Mouse (Mus musculus) urinary bladder, postnatal 4 days (tissue): ENCODE results near the gene Slc6a19.
"Not testable (repeated sequence)": the region's sequence is repeated elsewhere in the genome, so short reads cannot be mapped to it uniquely, and the experiment has no call there.

Source experiments
- DNase-seq, 2 experiments: peaks; one replicate each; pipeline ENCODE4 v3.0.0; 2021 to 2022; ENCODE audit warnings: low spot score in 2 of 2

Slc6a19 gene

DNA sequence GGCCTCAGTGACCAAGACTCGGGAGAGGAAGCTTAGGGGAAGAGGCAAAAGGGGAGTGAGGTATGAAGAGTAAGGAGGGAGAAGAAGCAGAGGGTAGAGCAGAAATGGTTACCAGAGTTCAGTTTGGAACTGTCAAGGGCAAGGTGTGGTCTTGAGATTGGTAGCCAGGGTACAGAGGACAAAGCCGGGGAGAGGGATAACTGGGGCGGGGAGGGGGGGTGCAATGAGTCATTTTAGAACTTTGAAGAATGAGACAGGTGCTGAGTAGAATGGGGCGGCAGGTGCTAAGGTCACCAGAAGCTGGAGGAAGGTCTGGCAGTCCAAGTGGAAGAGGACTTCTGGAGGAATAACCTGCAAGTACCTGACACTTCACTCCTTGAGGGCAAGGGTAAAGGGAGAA lies 8.5 kb upstream of the Slc6a19 start:
- DNase-seq: no peak

DNA sequence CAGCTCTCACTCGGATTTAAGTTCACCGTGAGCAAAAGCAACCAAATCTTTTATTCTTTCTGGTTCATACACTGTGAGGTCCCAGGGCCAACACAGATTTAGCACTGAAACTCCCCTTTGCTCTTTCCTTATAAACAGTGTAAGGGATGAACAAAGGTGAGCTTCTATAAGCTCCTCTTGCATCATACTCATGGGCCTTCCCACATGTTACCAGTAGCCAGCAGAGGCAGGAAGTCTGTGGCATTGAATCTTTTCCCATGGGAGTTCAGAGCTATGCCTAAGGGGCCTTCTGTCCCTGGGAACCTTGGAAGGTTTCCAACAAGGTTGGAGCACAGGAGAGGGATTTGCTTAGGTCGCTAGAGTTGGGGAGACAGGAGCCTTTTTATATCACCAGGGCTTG lies 7.6 kb upstream of the Slc6a19 start:
- no peak for DNase-seq

DNA sequence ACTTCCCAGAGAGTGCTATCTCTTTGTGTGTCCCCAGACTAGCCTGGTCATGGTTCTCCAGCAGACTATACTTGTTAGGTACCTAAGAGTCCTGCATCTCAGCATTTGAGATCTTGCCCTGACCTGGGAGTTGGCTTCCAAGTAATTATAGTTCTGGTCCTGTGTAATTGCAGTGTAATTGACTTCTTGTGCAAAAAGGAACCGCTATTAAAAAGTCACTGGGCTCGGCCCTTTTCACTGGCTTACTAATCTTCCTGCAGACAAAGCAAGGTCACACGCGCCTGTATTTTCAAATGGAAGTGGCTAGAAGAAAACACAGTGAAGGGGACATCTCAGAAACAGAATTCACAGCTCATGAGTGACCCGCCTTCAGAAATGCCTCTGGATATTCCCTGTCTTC lies 7.1 kb upstream of the Slc6a19 start:
- DNase-seq: no peak

DNA sequence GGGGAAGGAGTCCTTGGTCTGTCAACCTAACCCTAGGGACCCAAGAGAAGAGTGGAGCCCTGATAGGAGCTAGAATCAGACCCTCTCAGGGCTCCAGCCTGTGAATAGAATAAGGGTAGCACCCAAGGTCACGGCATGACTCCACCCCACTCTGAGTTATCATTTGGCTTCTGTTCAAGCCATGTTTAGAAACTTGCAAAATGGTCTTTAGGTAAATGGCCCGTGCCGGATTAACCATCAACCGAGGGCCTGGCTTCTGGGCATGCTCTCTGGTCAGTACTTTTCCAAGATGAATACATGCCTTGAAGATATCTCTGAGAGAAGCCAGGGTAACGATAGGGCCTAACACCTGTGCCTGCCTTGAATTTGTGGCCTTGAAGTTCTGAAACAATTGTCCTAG lies 6.6 kb upstream of the Slc6a19 start:
- DNase-seq: no peak

DNA sequence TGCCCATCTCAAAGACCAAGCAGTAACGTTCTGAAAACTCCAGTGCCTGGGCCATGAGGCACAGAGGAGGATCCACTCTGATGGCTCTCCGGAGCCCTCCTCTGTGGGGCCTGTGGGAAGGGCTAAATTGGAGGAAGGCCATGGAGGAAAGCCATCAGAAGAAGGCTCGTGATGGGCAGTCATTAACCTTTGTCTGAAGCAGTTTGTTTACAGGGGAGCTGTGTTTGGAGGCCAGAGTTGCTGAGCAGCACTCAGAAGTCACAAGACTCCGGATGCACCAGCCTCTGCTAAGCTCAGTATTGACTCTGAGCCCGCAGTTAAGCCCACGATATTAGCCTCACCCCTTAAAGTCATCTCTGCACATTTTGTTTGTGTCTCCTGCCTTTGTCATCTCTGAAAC lies 4.8 kb upstream of the Slc6a19 start:
- DNase-seq: no peak

DNA sequence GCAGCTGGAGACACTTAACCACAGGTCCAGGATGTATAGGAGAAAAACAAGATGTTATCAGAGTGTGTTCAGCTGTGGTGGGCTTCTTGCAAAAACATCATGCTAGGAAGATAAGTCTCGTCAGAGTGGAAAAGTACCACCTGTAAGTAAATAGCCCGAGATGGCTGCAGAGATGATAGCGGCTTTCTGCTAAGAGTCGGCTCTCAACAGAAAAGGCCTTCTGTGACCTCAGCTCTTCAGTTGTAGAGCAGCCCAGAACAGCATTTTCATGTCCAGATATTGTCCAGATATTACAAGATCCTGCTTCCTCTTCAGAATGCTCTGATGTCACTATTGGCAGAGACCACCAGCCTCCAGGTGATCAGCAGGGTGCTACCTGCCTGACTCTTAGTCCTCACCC lies 1.2 kb downstream of the Slc6a19 start:
- DNase-seq: not testable (repeated sequence)

DNA sequence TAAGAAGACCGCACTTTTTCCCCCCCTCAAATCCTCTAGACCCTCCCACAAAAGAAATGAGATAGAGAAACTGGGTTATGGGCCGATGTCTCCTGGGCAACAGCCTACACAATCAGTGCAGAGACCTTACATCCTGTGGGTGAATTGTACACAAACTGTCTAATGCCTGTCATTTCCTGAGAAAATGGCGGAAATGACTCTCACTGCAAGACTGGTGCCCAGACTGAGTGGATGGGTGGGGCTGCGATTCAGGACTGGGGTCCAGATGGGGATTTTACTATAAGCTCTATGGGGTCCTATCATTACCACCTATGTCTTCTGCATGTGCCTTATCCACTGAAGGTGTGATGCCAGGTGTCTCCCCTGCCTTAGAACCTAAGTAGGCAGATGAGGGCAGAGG lies 1.9 kb downstream of the Slc6a19 start:
- DNase-seq: no peak

DNA sequence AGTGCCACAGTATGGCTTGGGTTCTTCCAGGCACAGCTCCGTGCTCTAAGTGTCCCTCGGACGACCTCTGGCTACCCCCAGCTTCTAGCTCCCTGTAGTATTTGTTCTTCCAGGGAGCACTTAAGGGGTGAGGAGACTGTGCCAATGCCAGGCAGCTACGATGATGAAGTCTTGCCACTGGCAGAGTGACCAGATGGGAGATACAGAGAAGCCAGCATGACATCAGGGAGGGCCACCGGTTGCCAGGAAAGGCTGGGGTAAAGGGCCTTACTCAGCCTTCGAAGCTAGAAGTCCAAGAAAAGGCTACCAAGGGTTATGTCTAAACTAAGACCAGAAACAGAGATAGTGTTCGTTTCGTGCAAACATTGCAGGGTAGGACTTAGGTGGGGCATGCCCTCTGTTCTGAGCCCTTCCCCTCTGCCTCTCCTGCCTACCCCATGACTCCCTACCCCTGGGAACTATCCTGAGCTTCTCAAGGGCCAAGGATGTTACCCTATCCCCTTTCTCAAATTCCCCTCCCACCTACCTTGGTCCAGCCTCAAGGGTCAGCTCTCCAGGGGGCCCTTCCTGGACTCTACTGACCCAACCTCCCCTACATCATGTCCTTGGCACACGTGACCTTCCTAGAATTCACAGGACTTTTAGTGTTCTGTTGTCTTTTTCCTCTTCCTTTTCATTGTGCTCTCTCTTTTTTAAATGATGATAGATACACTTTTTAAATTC lies 3.3 kb downstream of the Slc6a19 start:
- no peak for DNase-seq

DNA sequence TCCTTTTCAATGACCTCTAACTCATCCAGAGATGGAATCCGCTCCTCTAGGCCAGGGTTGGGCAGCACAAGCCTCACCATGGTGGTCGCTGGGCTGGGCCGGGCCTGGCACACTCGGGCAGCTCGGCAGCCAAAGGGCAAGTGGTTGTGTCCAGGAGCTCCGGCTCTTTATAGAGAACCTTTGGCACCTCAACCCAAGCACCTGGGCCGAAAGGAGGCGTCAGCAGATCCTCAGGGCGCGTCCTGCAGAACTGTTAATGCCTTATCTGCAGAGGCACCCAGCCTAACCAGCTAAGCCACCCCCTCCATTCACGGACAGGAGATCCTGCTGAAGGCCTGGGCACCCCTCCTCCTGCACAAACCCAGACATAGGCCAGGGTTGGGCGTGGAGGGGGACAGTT lies 4.1 kb downstream of the Slc6a19 start:
- no peak for DNase-seq

DNA sequence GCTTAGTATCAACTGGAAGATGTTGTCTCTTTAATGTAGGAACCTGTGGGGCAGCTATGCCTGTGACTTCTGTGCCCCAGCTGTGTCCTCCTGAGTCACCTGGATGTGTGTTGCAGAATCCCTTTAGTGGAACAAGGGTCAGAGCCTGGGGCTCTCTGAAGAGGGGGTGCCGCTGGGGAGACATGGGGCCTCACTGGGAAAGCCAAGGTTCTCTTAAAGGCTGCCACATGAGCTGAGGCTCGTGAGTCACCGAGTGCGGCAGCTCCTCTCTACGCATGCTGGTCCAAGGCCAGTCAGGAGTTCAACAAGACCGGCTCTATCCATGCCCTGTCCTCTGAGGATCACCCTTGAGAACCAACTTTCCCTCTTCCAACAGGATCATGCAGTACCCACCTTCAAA lies 5.0 kb downstream of the Slc6a19 start:
- DNase-seq: no peak

DNA sequence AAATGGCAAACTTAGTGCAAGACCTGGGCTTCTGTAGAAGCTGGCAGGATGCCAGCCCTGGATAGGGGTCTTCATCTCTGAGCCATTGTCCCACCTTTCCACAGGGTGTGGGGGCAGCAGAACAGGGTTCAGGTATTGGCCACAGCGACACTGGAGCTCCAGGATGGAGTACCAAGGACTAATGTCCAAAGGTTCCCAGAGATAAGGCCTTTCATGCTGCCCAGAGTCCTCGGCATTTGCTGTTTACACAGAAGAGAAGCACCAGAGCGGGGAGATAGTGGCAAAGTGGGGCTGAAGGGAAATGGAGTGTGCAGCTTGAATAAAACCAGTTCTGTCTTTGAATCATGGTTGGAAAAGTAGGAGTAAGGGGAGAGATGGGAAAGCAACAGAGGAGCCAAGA lies 8.1 kb downstream of the Slc6a19 start:
- DNase-seq: no peak

DNA sequence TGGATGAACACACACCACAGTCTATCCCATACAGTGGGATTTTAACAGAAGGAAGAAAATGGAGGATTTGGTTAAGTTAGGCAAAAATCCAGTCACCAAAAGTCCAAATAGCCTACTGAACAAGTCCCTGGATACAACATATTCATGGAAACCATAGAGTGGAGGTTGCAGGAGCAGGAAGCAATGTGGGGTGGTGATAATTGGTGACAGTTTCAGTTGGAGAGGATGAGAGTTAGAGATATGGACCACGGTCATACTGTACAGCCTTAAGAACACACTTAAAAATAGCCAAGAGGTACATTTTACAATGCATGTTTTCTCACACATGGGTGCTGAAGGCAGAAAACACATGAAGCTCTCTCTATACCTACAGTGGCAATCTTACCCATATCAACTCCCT lies 9.7 kb downstream of the Slc6a19 start:
- no peak for DNase-seq

DNA sequence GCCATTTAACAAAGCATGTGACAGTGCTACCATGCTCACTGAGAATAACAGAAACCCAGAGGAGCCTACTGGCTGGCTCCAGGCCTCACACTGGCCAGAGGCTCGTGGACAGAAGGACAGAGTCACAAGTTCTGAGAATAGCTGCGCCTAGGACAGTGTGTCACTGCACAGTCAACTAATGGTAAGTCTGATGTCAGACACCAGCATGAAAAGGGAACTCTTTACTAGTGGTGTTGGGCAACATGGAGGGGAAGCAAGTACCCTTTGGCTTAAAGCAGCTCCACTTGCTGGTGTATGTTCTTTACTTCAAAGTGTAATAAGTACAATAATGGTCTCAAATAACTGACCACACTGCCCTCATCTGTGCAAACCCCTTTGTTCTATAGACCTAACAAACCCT lies 11.3 kb downstream of the Slc6a19 start:
- no peak for DNase-seq

DNA sequence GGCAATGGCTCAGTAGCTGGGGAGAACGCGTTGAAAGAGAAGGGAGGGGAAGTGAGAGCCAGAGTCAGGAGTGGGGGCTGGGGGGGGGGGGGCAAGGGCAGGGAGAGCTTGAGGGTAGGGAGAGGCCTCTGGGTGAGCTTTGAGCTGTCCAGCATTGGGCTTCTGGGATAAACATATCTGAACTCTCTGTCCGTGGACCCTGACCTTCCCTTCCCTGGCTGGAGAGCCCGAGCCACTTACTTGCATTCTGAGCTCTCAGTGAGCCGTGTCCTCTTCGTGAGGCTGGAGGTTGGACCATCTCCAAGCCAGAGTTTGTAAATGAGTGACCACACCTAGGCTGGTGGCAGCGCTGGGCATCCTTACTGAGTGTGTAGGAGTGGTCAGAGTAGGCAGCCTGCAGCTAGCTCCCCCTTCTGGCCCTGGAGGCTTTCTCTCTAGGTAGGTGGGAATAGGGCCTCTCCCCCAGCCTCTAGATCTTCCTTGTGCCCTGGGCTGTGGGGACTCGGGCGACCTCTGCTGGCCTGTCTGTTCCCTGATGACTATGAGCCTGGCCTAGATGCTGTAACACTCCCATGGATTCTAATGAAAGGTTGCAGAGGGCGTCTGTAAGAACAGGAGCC lies 12.3 kb downstream of the Slc6a19 start:
- peak; percentile 43 to 68 for DNase-seq

DNA sequence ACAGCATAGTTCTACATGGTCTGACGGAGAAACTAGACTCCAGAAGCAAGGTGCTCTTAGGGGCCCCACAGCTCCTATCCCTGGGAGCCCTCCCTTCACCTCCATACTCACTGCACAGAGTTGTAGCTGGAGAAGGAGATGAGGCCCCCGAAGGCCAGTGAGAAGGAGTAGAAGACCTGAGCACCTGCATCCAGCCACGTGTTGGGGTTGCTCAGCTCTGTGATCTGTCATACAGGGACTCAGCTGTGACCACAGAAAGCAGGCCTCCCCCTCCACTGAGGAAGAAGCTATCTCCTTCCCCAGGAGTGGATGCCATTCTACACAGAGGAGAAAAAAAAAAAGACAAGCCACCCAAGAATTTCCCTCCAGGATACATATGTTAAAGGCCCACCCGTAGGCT lies 15.7 kb downstream of the Slc6a19 start:
- DNase-seq: no peak

DNA sequence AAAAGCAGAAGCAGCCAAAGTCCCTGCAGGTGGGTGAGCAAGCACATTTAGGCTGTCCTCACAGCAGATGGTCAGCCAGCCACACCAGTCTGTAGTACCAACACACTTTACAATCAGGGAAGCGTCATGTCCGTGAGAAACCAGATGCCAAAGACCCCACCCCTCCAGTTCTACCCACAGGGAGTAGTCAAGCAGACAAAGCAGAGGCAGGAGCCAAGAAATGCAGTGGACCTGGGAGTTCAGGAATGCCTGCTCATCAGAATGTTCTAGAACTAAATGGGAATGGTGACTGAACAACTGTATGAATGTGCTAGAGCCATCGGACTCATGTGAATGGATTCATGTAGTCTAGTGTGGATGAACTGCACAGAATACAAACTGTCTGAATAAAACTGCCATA lies 17.1 kb downstream of the Slc6a19 start:
- no peak for DNase-seq

DNA sequence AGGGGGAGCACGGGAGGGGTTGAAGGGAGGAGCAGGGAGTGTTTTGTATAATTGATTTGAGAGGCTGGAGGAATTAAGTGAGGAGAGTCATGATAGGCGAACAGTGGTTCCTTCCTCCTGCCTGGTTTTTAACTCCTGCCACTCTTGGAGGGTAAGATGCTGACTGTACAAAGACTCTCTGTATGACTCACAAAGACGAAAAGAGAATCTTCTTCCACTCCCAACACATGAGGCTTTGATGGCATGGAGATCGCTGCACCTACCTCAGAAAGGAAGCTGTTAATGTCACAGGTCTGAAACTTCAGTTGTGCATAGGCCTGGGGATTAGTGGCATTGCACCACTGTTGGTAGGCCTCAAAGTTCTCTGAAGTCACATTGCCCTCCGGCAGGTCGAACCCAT lies 19.2 kb downstream of the Slc6a19 start:
- no peak for DNase-seq

DNA sequence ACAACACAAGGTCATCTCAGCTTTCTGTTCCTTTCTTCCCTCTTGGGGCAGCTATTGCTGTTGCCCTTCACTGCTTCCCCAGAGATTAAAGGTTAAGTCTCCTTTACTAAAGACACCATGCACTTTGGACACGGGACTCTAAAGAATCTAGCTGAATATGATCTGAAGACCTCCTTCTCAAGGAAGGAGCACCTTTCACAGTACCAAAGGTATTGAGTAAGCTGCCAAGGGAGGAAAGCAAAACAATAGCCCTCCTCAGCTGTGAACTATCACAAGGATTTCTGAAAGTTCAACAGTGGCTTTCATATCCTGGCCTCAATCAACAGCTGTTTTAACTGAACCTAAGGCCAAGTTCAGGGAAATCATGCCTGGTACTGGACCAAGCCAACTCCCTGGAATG lies 20.3 kb downstream of the Slc6a19 start:
- DNase-seq: no peak

DNA sequence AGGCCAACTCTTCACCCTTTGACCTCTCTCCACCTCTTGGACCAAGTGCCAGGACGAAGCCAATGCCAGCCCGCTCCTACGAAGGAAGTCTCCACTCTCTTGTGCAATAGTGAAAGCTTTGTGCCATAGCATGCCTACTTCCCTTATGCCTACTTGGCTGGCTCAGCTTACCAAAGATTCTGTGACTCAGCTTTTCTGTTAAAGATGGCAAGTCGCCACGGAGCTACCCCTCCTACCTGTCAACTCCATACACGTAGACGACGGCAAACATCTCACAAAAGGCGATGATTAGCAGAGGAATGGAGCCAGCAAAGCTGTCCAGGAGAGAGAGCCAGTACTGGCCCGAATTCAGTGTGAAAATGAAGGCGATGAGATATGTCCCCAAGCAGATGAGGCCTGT lies 21.0 kb downstream of the Slc6a19 start:
- no peak for DNase-seq

DNA sequence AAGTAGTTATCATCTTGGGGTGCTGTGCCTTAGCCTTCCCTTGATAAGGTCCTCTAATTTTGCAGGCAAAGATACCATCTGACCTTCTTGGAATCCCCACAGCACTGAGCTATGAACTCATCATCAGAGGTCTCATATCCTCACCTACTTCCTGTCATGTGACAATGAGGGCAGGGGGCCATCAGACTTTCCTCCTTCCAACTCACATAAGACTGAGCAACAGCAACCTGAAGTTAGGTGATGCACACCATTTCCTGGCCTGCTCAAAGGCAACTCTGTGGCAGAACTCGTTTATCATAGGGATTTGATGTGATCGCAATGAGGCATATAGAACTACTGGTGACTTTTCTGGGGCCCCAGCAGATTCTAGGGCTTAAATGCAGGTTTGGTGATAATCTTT lies 22.4 kb downstream of the Slc6a19 start:
- no peak for DNase-seq

DNA sequence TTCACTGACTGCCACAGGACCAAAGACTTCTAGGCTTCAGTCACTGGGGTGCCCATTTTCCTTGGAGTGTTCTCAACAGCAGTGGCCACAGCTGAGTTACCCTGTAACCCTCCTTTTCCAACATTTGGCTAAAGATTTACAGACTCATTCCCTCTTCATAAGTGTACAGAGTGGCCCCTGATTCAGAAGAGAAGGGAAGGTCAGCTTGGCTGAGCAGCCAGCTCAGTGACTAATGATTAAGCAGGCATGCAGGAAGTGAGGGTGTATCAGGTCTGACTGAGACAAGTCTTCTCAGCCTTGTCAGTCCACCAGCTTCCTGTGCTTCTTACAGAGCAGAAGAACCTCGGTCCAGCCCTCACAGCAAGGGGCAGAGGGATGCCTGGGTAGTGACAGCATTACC lies 24.3 kb downstream of the Slc6a19 start:
- no peak for DNase-seq

DNA sequence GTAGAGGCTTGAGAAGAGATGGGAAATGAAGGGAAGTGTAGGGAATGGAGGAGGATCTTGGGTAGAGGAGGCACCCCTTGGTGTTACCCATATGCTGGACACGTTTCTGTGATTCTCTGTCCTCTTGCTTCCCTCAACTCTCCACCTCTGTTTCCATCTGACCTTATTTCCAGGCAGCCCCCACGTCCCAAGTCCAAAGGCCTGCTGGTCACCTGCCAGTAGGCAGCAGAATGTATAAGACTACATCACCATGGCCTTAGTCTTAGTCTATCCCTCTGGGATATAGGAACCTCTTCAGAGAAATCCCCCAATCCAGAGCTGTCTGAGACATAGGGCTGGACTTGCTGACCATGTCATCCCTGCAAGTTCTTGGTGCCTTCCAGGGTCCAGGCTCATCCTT lies 25.4 kb downstream of the Slc6a19 start:
- DNase-seq: no peak

DNA sequence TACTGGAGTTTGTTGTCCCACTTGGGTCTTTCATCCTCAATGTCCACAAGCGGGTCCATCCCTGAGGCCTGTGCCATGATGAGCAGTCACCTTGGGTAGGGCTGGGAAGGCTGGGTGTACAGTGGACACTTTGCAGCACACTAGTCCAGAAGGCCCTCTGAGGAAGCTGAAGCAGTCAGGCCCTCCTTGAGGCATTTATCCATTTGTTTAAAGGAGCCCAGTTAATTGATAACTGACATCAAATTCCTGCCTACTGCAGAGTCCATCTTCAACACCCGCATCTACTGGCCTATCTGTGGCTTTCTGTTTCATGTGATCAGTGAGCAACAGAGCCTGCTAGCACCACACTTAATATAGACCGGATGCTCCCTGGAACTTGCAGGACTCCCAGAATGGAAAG lies 26.8 kb downstream of the Slc6a19 start, which contains the start of gene Slc6a18:
Gene Slc6a18 (minus strand): TSS at position 171 of the 400 bp plus-strand sequence.
- DNase-seq: no peak

DNA sequence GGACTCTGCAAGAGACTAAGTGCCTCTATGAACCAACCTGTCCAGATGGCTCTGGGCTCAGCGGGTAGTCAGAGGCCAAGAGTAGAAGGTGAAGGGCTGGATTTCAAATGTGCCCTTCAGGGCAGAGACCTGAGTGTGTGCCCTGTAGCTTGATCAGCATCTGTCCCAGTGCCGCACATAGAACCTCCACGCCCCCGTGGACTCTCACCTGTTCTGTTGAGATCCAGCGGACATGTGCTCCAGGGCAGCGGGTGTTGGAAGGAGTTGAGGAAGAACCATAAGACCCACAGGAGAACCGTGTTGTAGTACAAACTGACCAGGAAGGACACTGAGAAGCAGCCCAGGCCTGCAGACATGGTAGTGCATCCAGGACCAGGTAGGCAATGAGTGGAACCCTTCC lies 29.5 kb downstream of the Slc6a19 start:
- no peak for DNase-seq
